Mouse (Mus musculus) frontal cortex, postnatal 36 days (tissue): ENCODE measurements around the gene Cmas.

Experiments
- DNase-seq, 2 experiments: peaks; one replicate each; pipeline ENCODE4 v3.0.0; 2022; ENCODE audit warnings: low spot score in 2 of 2

Gene Cmas

GRCm38 (mm10) chr6:142756507-142757333 lies at the start of gene Cmas:
TSS of gene Cmas (plus strand) at chr6:142756686.
- peak; percentile 89 to 94 for DNase-seq

DNA sequence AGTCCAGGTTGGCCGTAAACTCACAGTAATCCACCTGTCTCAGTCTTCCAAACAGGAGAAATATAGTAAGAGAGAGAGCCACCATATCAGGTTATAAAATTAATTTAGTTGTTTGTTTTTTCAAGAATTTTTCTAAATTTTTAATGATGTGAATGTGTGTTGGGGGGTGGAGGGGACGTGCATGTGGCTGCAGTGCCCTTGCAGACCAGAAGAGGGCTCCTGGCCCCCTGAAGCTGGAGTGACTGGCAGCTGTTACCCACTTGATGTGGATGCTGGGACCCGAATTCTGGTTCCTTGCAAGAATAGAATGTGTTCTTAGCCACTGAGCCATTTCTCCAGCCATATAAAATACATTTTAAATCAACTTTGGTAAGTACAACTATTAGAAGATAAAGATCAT lies 49.8 kb upstream of the Cmas start:
- no peak for DNase-seq

- DNase-seq: no peak
Observed at GRCm38 (mm10) chr6:142708369-142708768, 48.1 kb upstream of the Cmas start.

DNA sequence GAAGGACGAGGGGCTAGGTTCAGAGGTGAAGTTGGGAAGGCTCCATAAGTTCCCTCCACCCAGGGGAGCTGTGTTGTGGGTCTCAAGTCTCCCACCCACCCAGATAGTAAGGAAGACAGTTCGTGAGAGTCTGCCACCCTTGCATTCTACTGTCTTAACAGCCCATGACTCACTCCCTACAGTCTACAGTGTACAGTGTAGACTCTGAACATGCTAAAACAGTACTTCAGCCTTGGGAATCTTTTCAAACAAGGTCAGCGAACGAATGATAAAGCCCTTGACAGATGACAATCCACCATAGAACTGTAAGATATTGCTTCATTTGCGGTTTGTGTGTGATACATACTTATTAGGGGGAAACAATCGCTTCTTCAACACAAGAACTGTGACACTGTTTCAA lies 45.8 kb upstream of the Cmas start:
- DNase-seq: no peak

GRCm38 (mm10) chr6:142711106-142711505 lies 45.4 kb upstream of the Cmas start:
- DNase-seq: no peak

DNA sequence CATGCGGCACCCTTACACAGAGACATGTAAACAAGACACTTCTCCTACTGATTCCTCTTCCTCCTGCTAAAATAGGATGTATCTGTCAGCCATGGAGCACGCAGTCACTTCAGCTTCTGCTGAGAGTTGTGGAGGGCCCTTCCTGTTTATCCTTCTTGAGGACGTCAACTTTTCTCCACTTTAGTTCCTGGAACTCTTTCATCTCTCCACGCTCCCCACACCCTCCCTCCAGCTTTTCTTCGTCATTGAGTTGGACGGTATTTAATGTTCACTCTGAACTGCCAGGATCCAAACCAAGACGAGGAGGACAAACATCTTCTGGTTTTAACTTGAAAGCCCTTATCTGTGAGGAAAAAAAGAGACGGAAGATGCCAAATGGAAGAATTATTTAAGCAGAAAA lies 41.5 kb upstream of the Cmas start:
- DNase-seq: no peak

GRCm38 (mm10) chr6:142717186-142717585 lies 39.3 kb upstream of the Cmas start:
- DNase-seq: no peak

GRCm38 (mm10) chr6:142718167-142718566 lies 38.3 kb upstream of the Cmas start:
- DNase-seq: no peak

DNA sequence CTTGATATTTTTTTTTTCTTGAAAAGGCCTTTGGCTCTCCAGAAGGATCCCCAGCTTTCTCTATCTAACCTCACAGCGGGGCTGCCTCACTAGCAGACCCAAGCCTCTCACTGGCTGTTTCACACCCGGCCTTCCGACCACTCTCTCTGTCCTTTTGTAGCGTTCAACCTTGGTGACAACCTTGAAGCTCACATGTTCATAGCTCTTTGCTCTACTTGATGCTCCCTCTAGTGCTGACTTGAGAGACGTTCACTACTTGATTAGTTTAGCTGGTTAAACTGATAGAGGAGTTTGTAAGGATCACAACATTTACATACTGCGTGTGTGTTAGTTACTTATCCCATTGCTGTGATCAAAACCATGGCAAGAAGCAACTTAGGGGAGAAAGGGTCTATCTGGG lies 35.8 kb upstream of the Cmas start:
- no peak for DNase-seq

DNA sequence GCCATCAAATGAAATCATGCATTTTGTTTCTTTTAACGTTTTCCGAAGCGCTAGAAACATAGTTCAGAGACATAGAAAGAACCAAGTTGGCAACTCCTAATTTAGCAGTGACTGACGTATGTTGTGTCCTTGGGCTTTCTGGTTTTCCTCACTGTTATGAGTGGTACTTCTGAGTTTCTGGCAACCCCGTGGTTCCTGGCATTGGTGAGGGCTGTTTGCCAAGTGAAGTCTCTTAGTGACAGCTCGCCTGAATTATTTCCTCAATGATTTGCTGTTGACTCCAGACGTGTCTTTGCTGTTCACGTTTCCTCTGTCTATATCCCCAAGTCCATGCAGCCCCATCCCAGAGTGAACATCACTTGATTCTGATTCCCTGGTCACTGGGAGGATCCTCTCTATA lies 34.8 kb upstream of the Cmas start:
- no peak for DNase-seq

DNA sequence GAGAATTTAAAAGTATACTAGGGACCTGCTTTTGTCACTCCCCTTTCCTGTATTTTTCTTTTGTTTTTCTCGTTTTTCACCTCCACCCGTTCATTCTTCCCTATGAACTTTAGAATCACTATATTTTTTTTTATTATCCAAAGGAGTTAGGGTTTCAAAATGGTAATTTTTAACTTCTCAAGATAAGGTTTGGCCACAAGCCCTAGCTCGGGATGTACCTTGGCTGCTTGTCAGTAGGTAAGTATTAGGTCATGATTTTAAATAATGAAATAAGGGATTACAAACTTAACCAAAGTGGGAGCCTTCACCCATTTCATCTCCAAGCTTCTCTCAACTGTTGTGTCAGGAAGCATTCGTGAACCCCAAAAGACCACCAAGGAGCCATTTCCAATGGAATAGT lies 30.5 kb upstream of the Cmas start:
- no peak for DNase-seq

- no peak for DNase-seq
Observed at GRCm38 (mm10) chr6:142732567-142733290, 23.8 kb upstream of the Cmas start.

GRCm38 (mm10) chr6:142735302-142736005 lies 21.0 kb upstream of the Cmas start:
- peak in 1 of 2 experiments; percentile 35 for DNase-seq

DNA sequence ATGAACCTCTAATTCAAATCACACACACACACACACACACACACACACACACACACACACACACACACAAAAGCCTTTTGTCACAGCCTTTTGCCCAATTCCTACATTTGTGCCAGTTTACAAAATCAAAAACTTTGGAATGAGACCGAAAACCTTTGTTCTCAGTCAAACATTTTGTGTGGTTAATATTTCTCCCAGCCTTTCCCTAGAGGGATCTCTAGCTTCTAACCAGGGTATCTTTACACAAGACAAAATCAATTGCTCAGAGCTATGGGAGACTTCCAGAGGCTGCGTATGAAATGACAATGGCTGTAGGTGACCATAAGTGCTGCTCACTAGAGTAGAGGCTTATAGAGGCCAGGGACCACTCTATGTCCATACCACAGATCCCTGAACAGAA lies 18.3 kb upstream of the Cmas start:
- no peak for DNase-seq

DNA sequence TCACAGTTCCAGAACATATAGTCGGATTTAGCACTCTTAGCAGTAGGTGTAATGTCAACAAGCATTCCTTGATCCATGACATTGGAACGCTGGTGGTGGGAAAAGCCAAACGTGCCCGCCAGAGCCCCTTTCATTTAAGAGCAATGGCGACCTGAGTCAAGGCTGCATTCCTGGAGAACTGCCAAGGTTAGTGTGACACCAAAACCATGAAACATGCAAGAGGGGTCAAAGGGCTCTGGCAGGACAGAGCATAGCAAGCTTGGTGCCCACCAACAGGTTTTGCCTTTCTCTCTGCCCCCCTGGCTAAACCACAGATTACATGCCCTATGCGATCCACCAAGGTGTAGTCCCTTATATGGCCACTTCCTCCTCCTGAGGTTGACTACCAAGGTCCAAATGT lies 17.8 kb upstream of the Cmas start:
- no peak for DNase-seq

DNA sequence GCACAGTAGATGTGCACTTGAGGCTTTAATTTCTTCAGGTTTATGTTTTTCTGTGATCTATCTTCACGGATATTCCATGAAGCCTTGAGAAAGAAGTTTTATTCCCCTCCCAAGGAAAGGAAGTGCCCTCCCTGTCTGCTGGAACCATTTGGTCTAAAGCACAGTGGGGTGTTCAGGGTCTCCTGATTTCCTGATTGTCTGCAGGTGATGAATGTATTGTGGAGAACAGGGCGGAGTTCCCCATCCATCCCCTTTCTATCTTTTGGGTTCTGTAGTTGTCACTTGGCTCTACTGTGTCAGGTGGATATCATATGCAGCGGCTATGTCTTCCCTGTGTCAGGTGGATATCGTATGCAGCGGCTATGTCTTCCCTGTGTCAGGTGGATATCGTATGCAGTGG lies 14.7 kb upstream of the Cmas start:
- no peak for DNase-seq

GRCm38 (mm10) chr6:142743193-142743592 lies 13.3 kb upstream of the Cmas start:
- no peak for DNase-seq

DNA sequence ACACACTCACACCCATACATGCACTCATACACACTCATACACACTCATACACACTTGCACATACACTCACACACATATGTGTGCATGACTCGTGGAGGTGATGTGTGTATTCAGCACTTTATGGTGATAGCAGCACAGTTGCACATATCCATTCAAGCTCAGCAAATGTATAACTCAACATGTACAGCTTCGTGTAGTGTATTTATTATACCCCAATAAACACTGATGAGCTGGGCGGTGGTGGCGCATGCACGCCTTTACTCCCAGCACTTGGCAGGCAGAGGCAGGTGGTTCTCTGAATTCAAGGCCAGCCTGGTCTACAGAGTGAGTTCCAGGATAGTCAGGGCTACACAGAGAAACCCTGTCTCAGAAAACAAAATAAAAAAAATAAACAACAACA lies 11.0 kb upstream of the Cmas start:
- DNase-seq: no peak

- DNase-seq: no peak
Observed at GRCm38 (mm10) chr6:142746765-142747164, 9.7 kb upstream of the Cmas start.

DNA sequence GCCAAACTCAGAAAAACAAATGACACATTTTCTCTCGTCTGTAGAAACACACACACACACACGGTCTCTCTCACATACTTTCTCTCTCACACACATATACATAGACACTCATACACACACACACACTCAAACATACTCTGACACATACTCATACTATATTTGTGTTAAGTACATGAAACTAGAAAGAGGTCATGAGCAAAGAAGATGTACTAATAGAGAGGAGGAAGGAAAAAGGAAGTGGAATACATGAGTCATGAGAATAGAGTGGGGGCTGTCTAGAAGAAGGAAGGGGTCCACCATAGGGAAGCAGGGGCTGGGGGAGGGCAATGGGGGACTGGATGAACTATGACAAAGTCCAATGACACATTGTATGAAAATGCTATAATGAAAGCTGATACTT lies 9.3 kb upstream of the Cmas start:
- no peak for DNase-seq

DNA sequence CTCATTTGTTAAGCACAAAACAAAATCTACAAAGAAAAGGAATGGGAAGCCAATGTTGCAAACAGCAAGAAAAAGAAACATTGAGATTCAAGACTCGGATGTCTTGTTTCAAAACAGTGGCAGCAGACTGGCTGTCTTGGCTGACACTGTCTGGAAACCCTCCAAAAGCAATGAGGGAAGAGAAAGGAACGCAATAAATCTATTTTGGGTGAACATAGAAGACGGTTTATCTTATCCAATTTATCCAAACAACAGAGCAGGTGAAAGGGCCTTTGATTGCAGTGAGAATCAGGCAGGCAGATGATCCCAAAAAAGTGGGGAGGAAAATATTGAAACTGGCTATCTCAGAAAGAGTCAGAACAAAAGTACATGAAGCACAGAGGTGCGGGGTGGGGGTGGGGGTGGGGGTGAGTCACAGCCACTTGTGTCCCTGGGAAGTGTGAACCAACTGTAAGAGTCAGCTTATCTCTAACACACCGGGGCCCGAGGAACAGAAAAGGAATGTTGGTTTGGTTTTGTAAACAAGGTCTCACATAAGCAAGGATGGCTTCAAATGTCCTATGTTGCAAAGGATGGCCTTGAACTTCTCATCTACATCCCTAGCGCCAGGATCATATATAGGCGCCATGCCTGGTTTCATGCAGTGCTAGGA lies 8.3 kb upstream of the Cmas start:
- DNase-seq: no peak

DNA sequence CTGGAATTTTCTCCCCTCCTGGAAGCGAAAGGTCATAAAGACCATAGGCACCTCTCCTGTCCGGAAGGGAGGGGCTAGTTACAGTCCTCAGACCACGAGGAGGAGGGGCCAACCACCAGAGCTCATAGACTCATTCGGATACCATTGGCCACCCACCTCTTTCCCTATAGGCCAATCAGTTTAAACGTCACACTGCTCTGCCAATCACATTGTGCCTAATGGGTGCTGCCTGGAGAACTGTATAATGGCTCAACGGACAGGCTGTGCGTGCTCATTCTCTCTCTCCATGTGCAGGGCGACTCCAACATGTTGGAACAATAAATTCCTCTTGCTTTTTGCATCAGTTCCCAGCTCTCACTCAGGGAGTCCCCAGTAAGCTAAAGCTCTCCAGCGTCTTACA lies 5.1 kb upstream of the Cmas start:
- no peak for DNase-seq
